Mouse (Mus musculus) kidney, postnatal 0 days (tissue): ENCODE data around the gene Cdh4. TPM values are rescaled to one million over a fixed set of nuclear protein-coding genes. Genes with fewer than 3 reads are reported as not detected.
A peak's percentile ranks its signal among the peaks of the same experiment; 100 is the strongest.

ENCODE experiments used
- ATAC-seq: fragments of 200-750 bp; cut with Nextera tagmentation; replicated peaks from 2 replicates; pipeline ENCODE4 v1.8.0; 2017; ENCODE audit warnings: low read depth, moderate number of reproducible peaks, moderate TSS enrichment, moderate library complexity; ENCODE audit not compliant: low FRiP score
- DNase-seq: peaks from one replicate; pipeline ENCODE4 v3.0.0-alpha.2; 2016; ENCODE audit warnings: low spot score
- H3K27ac ChIP-seq: fragments of 300-500 bp; sonication (generic); 2 replicates; pipeline ENCODE4 v1.5.1; 2014; ENCODE audit warnings: mild to moderate bottlenecking
- H3K27me3 ChIP-seq: fragments of 300-500 bp; sonication (generic); 2 replicates; pipeline ENCODE4 v1.6.1; 2014; ENCODE audit warnings: low read length, mixed read lengths; ENCODE audit not compliant: insufficient read depth
- H3K36me3 ChIP-seq: fragments of 300-500 bp; sonication (generic); 2 replicates; pipeline ENCODE4 v1.6.1; 2014; ENCODE audit warnings: low read length, mixed read lengths; ENCODE audit not compliant: insufficient read depth
- H3K4me1 ChIP-seq: fragments of 300-500 bp; sonication (generic); replicated peaks from 2 replicates; pipeline ENCODE4 v1.6.1; 2014; ENCODE audit warnings: antibody characterized with exemption, low read length, mixed read lengths; ENCODE audit not compliant: insufficient read depth
- H3K4me2 ChIP-seq: fragments of 300-500 bp; sonication (generic); 2 replicates; pipeline ENCODE4 v1.6.1; 2014; ENCODE audit warnings: mild to moderate bottlenecking, low read length, moderate library complexity, mixed read lengths
- H3K4me3 ChIP-seq: fragments of 300-500 bp; sonication (generic); replicated peaks from 2 replicates; pipeline ENCODE4 v1.5.1; 2014; ENCODE audit warnings: low read depth, low read length
- H3K9ac ChIP-seq: fragments of 300-500 bp; sonication (generic); 2 replicates; pipeline ENCODE4 v1.6.1; 2014; ENCODE audit warnings: low read depth, low read length
- H3K9me3 ChIP-seq: fragments of 300-500 bp; sonication (generic); replicated peaks from 2 replicates; pipeline ENCODE4 v1.6.1; 2016; ENCODE audit warnings: low read length, inconsistent platforms, mixed read lengths
- CTCF ChIP-seq: IDR thresholded peaks from 2 replicates; pipeline ENCODE4 v1.5.1; 2016; ENCODE audit warnings: antibody characterized with exemption, low read depth, mild to moderate bottlenecking, moderate library complexity
- WGBS: fragments of 180-500 bp; shearing (Covaris S2); extraction: QIAGEN DNeasy Blood & Tissue Kit; methylation state at CpG from one replicate; pipeline ENCODE4 v1.1.7; 2014; 5-methylcytosine and 5-hydroxymethylcytosine counted together
- polyA plus RNA-seq: library from polyadenylated mRNA; unstranded; fragments of >200 nt; fragmentation: Nextera tagmentation; extraction: Ambion mirVana; gene quantifications from 2 replicates; pipeline ENCODE4 v1.2.1, GENCODE M21; 2015

Gene Cdh4
- polyA plus RNA-seq, 1 experiment from 2014 or later = 11.5 TPM

DNA sequence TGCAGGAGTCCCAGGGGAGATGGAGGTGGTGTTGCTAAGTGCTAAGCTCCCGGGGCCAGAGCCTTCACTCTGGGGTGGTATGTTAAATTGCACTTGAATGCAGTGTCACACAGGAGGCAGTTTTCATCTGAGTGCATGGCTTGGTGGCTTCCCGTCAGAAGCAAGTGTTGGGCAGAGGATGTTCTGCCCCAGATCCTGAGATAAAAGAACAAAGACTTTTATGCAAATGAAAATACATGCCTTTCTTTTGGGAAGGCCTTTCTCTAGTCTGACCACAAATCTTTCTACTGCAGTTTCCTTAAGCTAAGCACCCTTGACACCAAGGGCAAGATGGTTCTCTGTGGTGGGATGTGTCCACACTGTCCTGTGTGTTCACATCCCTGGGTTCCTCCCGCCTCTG lies 136.1 kb downstream of the Cdh4 start:
- Histone ChIP-seq H3K9ac (no peak overlapping the region), H3K4me2 (no peak overlapping the region), H3K9me3 (no peaks in the 10 kb centered on the region), H3K4me3 (no peak overlapping the region), H3K27ac (no peak overlapping the region), H3K36me3 (no peaks in the 10 kb centered on the region), H3K4me1 (no peaks in the 10 kb centered on the region), H3K27me3 (no peaks in the 10 kb centered on the region)
- TF ChIP-seq CTCF = no peak
- 71% methylated on average over 3 of the region's 3 CpGs for WGBS
- ATAC-seq (no peak), DNase-seq (no peak)

DNA sequence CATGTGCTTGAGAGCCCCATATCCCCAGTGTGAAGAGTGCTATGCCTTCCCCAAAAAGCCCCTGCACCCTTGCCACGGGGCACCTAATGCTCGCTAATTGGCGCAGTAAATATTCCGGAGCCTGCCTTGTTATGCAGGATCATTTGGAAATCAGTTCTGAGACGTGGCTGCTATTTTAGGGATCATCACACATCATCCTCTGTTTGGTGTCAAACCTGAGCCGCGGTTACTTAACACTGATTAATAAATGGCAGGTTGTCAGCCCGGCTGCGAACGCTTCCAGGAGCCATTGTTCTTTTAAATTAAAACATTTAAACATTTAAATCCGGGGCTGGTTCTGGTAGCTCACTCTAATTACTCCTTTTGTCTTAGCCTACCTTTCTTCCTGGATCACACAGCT lies 136.6 kb downstream of the Cdh4 start:
- Histone ChIP-seq H3K4me1 (no peaks in the 10 kb centered on the region), H3K4me2 (no peak overlapping the region), H3K36me3 (no peaks in the 10 kb centered on the region), H3K9me3 (no peaks in the 10 kb centered on the region), H3K27ac (no peak overlapping the region), H3K27me3 (no peaks in the 10 kb centered on the region), H3K4me3 (no peak overlapping the region), H3K9ac (no peak overlapping the region)
- DNase-seq (no peak), ATAC-seq (no peak)
- 69% methylated on average over 11 of the region's 11 CpGs for WGBS
- no peak for TF ChIP-seq CTCF

DNA sequence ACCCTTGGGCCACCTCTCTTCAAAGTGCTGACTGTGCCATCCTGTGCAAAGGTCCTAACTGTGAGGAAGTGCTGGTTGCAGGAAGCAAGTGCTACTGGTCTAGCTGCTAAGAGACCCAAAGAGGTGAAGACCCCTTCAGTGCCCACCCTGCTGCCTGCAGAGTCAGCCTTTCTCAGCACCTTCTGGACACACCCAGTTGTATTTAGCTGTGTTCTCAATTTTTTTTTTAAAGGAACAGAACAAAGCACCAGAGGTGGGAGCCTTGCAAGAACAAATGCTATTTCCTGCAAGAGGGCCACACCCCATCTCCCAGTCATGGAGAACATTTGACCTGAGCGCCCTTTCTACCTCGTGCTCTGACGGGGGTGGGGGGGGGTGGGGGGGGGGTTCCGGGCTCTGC lies 138.2 kb downstream of the Cdh4 start:
- H3K4me1 ChIP-seq = 0 out of 2 replicates have a peak, but pooled peaks cover 3% of the 10 kb centered on the region
- H3K9me3 ChIP-seq = no peaks in the 10 kb centered on the region
- no peaks in the 10 kb centered on the region for H3K36me3 ChIP-seq
- ATAC-seq (no peak), DNase-seq (no peak)
- H3K4me3 ChIP-seq = no peak overlapping the region
- H3K4me2 ChIP-seq = no peak overlapping the region
- no peak overlapping the region for H3K27ac ChIP-seq
- 43% methylated on average over 4 of the region's 4 CpGs for WGBS
- H3K27me3 ChIP-seq = no peaks in the 10 kb centered on the region
- H3K9ac ChIP-seq = no peak overlapping the region
- TF ChIP-seq CTCF = no peak

DNA sequence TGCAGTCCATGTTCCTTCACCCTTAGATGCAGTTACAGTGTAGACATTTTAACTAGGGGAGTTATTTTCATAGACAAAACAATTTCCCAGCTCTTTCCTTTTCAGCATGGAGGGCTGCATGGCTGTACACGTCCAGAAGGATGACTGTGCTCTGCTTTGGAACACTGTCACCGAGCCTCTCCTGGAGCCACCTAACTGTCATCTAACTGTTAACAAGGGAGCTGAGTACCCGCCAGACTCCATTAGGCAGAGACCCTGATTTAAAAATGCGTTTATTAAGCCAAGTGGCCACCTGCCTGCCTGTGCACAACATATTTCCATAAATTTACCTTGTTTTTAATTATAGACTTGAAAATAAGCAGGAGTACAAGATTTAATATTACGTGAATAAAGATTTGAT lies 138.8 kb downstream of the Cdh4 start:
- no peaks in the 10 kb centered on the region for H3K9me3 ChIP-seq
- no peak overlapping the region for H3K27ac ChIP-seq
- H3K4me2 ChIP-seq = no peak overlapping the region
- ATAC-seq (no peak), DNase-seq (no peak)
- no peaks in the 10 kb centered on the region for H3K27me3 ChIP-seq
- no peaks in the 10 kb centered on the region for H3K36me3 ChIP-seq
- H3K4me1 ChIP-seq = 0 out of 2 replicates have a peak, but pooled peaks cover 3% of the 10 kb centered on the region
- TF ChIP-seq CTCF = no peak
- 67% methylated on average over 5 of the region's 5 CpGs for WGBS
- H3K4me3 ChIP-seq = no peak overlapping the region
- no peak overlapping the region for H3K9ac ChIP-seq

DNA sequence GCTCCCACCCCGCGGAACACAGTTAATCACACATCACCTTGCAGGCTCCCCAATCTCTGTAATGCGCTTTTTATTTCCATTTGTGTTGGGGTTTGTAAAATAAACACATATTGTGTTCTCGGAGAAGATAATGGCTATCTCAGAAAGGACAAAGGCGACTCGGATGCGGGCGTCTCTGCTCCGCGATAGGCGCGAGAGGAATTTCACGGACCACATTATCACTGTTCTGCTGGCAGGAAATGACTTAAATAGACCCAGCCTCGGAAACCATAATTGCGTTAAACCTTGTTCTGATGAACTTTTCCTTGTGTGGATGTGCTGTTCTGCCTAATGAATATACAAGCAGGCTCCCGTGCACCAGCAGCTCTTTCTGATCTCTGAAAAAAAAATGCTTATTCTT lies 140.7 kb downstream of the Cdh4 start:
- 71% methylated on average over 16 of the region's 16 CpGs for WGBS
- Histone ChIP-seq H3K9me3 (no peaks in the 10 kb centered on the region), H3K27me3 (no peaks in the 10 kb centered on the region), H3K9ac (no peak overlapping the region), H3K27ac (no peak overlapping the region), H3K4me1 (0 out of 2 replicates have a peak, but pooled peaks cover 3% of the 10 kb centered on the region), H3K4me2 (no peak overlapping the region), H3K36me3 (no peaks in the 10 kb centered on the region), H3K4me3 (no peak overlapping the region)
- no peak for ATAC-seq
- no peak for TF ChIP-seq CTCF
- DNase-seq = no peak

DNA sequence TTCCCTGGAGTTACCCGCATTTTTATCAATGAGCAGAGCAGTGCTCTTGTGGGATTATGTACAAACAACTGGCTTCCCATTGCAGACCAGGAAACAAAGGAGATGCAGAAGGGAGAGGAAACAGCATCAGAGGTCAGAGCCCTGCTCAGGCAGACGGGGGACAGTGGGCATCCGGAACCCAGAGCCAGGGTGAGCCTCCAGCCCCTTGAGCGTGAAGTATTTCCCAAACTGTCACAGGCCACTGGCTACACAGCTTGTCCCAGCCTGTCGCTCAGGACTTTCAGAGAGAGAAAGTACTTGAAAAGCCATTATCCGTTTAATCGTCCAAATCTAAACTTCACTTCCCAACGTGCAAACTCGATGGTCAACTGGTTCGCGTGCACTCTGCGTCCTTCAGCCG lies 142.4 kb downstream of the Cdh4 start:
- no peak for TF ChIP-seq CTCF
- H3K4me1 ChIP-seq = 0 out of 2 replicates have a peak, but pooled peaks cover 3% of the 10 kb centered on the region
- DNase-seq (peak; percentile 33), ATAC-seq (peak; percentile 66; the same call in 1 of the 2 replicates)
- no peak overlapping the region for H3K27ac ChIP-seq
- no peak overlapping the region for H3K9ac ChIP-seq
- no peaks in the 10 kb centered on the region for H3K9me3 ChIP-seq
- no peaks in the 10 kb centered on the region for H3K27me3 ChIP-seq
- H3K36me3 ChIP-seq = no peaks in the 10 kb centered on the region
- WGBS = 49% methylated on average over 13 of the region's 13 CpGs
- H3K4me2 ChIP-seq = no peak overlapping the region
- no peak overlapping the region for H3K4me3 ChIP-seq

DNA sequence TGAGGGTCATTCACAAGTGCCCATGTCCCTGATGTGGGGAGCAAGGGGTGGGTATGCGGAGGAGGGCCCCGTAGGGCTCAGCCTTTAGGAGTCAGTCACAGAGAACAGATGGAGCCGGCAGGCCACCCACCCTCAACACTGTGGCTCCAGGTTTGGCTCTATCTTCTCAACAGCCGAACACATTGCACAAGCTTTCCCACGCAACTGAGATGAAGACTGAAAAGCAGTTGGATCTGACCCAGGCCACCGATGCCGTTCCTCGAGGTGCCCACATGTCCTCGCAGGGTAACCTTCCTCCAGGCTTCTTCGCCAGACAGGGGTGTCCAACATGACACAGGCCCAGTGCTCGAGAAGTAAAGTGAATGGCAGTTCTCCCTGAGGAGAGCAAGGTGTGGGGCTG lies 144.2 kb downstream of the Cdh4 start:
- TF ChIP-seq CTCF = no peak
- H3K4me2 ChIP-seq = no peak overlapping the region
- no peaks in the 10 kb centered on the region for H3K36me3 ChIP-seq
- no peaks in the 10 kb centered on the region for H3K9me3 ChIP-seq
- WGBS = 79% methylated on average over 11 of the region's 11 CpGs
- no peak for DNase-seq
- H3K27ac ChIP-seq = no peak overlapping the region
- H3K4me3 ChIP-seq = no peak overlapping the region
- H3K4me1 ChIP-seq = 0 out of 2 replicates have a peak, but pooled peaks cover 3% of the 10 kb centered on the region
- H3K27me3 ChIP-seq = no peaks in the 10 kb centered on the region
- no peak for ATAC-seq
- no peak overlapping the region for H3K9ac ChIP-seq
